Mouse (Mus musculus) ovary, postnatal 10 days (tissue): ENCODE measurements around the gene Cd37.
"Not testable (repeated sequence)": the region's sequence is repeated elsewhere in the genome, so short reads cannot be mapped to it uniquely, and the experiment has no call there.

Experiments
- DNase-seq: peaks from one replicate; pipeline ENCODE4 v3.0.0; 2022; ENCODE audit warnings: low spot score

The Cd37 gene

DNA sequence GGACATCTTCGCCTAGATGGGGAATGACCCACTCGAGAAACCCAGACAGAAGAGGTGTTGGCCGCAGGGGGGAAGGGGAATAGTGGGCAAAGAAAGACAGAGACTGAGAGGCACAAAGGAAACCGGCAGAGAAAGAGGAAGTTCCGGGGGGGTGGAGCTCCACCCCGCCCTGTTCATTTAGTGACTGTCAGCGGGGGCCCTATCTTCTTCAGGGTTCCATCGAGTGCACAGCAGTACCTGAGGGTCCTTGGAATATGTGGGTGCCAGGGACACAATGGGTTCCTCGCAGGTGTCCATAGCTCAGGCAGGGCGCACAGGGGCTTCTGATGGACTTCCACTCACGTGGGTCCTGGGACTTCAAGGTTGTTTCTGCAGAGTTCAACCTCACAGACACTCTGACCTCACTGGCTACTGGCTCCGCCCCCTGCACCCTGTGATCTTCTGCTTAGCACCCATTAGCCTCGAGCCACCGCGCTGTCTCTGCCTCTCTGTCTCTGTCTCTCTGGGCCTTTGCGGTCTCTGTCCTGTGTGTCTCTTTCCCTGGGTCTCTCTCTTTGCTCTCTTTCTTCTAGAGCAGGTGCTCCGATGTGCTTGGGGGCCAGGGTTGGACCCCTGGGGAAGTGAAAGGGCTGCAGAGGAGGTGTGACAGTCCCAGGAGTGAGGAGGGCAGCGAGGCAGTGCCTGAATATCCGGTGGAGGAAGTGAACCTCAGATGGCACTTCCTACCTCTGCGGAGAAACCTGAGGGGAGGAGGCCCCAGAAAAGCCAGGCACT lies at the start of gene Cd37:
Gene Cd37, minus strand, starts transcription at position 393 of the 774 bp plus-strand sequence.
- no peak for DNase-seq

GRCm38 (mm10) chr7:45286486-45286885 lies 47.6 kb upstream of the Cd37 start:
- no peak for DNase-seq

GRCm38 (mm10) chr7:45277136-45277760 lies 38.3 kb upstream of the Cd37 start, which contains the start of gene Slc6a21:
TSS of gene Slc6a21 (plus strand) at chr7:45277513.
- DNase-seq, result peak; percentile 74

- no peak for DNase-seq
These were observed 34.8 kb upstream of the Cd37 start for GRCm38 (mm10) chr7:45273672-45274071.

DNA sequence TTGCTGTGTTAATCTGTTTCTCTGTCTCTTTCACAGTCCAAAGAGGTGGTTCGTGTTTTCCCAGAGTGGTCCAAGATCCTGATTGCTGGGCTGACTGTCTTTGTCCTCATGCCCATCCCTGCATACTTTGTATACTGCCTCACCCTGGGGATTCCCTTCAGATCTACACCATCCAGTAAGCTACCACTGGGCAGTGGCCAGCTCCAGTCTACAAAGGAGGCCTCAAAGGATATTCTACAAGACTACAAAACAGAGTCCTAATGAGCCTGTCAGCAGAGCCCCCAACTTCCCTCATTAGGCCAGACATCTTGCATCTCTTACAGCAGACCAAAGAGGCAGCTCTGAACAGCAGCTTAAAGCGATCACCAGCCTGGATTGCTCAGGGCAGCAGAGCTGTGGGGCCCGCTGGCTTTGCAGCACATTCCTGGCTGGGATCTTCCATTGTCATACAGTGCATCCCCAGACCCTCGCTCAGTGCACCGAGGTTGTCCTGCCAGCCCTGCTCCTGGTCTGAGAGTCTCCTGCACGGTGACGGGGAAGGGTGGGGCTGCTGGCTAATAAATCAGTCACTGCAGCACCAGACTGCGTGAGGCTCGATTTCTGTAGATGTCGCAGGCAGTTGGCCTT lies 34.0 kb upstream of the Cd37 start:
- DNase-seq, result no peak

GRCm38 (mm10) chr7:45265518-45265917 lies 26.6 kb upstream of the Cd37 start:
- DNase-seq, result no peak

GRCm38 (mm10) chr7:45264348-45264747 lies 25.4 kb upstream of the Cd37 start:
- DNase-seq, result no peak

GRCm38 (mm10) chr7:45263006-45263607 lies 24.2 kb upstream of the Cd37 start:
- no peak for DNase-seq

GRCm38 (mm10) chr7:45262266-45262665 lies 23.4 kb upstream of the Cd37 start:
- DNase-seq, result no peak

DNA sequence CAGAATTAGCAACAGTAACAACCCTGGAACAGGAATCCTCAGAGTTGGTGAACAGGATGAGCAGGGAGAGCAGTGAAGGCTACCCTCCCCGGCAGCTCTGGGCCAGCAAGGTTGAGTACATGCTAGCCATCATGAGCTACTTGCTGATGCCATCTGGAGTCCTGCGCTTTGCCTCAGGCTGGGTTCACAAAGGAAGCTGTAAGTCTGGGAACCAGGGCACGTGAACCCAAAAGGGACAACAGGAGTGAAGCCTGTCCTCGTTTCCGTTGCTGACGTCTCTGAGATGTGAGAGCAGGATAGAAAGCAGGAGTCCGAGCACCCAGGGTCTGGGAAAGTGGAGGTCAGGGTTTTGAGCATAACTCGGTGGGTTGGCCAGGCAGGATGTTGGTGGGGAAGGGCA lies 20.4 kb upstream of the Cd37 start:
- DNase-seq, result no peak

DNA sequence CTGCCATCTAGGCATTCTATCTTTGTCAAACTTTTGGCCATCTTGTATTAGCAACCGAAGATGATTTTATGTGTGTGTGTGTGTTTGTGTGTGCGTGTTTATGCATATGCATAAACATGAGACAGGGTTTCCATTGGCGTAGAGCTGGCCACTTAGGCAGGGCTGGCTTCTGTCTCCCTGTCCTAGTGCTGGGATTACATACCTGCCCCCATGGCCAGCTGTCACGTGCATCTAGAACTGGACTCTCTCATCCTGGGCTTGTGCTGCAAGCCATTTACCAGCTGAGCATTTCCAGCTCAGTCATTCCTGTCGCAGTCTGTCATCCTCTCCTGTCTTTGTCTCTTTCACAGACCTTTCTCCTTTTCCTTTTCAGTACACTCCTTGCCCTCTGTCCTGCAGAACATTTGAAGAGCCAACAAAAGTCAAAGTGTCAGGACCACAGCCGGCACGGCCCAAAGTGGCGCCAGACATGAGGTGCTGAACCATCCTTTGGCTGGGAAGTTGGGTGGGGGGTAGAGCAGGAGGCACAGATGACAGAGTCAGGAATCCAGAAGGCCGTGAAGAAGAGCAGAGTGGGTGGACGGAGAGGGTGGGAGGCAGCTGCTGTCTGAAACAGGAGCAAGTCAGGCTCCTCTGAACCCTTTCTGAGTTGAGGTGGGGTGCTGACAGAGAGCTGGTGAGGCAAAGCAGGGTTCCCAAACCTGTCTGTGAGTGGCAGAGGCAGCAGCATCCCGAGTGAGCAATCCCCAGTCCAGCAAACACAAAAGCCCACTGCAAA lies 18.3 kb upstream of the Cd37 start:
- no peak for DNase-seq

GRCm38 (mm10) chr7:45255822-45256221 lies 16.9 kb upstream of the Cd37 start:
- not testable (repeated sequence) for DNase-seq

DNA sequence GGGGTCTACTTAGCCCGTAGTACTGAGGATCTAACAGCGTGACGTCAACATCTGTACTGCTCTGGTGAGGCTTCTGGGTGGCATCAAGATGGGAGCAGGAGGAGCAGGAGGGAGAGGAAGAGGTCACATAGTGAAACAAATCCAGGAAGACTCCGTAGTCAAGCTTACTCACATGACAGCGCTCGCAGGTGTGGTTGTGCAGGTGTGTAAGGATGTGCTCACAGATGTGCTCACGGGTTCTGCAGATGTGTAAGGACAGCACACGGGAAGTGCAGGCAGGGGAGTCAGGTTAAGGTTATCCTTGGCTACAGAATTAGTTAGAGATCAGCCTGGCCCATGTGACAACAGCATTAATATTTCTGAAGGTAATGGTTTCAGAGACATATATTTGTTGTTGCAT lies 14.9 kb upstream of the Cd37 start:
- no peak for DNase-seq

DNA sequence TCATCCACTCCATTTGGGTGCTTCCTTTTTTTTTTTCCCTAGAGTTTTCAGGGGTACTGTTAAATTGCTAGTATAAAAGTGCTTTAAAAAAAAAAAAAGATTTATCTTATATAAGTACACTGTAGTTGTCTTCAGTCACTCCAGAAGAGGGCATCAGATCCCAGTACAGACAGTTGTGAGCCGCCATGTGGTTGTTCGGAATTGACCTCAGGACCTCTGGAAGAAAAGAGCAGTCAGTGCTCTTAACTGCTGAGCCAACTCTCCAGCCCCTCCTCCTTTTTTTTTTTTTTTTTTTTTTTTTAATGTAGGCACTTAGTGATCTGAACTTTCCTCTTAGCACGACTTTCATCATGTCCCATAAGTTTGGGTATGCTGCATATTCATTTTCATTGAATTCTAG lies 8.8 kb upstream of the Cd37 start:
- no peak for DNase-seq

GRCm38 (mm10) chr7:45241389-45241749 lies 2.5 kb upstream of the Cd37 start:
- no peak for DNase-seq

DNA sequence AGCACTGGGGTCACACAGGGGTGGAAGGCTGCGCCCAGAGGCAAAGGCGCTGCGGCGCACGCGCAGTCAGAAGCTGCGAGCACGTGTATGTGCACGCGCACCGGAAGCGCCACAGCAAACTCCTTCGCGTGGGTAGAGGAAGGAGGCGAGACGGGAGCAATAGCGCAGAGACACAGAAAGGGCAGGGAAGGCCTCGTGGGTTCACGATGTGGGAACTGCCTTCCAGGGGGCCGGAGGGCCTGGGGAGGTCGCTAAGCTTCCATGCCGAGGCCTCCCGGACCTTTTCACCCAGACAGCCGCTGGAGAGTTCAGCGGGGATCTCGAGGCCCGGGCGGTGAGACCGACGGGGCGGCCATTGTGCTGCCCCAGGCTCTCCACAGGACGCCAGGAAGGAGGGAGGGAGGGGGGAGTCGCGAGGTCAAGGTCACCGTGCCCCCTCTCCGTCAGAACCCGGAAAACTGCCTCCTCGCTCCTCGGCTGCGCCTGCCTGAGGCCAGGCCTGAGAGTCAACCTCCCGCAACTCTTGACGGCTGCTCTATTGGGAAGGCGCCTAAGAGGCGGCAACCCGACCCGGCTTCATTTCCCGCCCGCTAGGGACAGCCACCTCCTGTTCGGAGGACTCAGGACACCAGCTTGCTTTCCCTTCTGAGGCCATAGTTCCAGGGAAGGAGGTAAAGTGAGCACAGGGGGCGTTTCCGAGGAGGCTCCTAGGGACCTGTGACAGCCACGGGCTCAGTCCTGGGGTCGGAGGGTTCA lies 1.9 kb upstream of the Cd37 start, which contains the start of gene Slc6a16:
Gene Slc6a16, plus strand, starts transcription at position 453 of the 756 bp plus-strand sequence.
- no peak for DNase-seq

DNA sequence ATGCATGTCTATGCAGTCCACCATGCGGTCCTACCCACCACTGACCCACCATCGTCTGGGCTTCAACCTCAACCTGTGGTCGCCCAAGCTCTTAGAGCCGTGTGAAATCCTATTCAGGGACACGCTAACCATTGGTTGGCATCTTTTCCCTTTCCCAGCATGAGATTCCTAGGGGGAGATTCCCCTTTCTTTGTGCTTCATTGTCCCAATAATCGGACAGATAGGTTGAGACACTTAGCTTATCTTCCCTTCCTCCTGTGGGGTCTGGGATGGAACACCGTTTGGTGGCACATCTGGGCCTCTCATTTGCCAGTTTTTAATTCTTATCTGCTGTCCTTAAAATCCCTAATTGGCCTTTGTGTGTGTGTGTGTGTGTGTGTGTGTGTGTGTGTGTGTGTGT lies 1.2 kb upstream of the Cd37 start:
- no peak for DNase-seq

GRCm38 (mm10) chr7:45237747-45238699 lies 892 bp downstream of the Cd37 start:
- no peak for DNase-seq

- DNase-seq, result no peak
These were observed 3.2 kb downstream of the Cd37 start for GRCm38 (mm10) chr7:45235656-45236180.
